29 mouse cellular contexts compared by ENCODE assay signal in the genomic region with DNA sequence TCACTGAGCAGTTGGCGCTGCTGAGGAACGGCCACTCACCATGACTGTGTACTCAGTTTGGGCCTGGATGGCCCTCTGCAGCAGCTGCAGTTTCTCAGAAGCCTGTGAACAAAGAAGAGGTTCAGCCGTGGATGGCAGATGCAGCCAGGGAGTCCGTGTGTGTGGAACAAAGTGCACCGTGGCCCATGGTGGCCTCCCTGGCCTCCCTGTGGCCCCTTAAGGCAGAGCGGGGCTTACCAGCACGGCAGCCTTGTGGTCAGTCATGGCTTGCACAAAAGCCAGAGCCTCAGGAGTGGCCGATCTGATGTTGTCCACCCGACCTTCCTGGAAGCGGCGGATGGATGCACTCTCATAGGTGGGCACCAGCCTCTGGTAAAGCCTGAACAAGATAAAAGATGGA. TPM values are rescaled to one million over a fixed set of nuclear protein-coding genes. Genes with fewer than 3 reads are reported as not detected.
"Had no signal": no experiment of that assay in that cellular context is flagged by ENCODE, and none has a peak within 500 bp of the region (broad histone marks: within the 10 kb centered on the region; RNA-seq: fewer than 3 reads in every experiment).

No protein-coding gene starts in this region.

- H3K9me3 ChIP-seq: intestine, embryonic 15.5 days; limb, embryonic 12.5 days; limb, embryonic 15.5 days; stomach, embryonic 15.5 days had no signal

- H3K36me3 ChIP-seq: intestine, embryonic 15.5 days; limb, embryonic 12.5 days; limb, embryonic 15.5 days; neural tube, embryonic 12.5 days; stomach, embryonic 15.5 days had no signal

- H3K27ac ChIP-seq: intestine, embryonic 15.5 days; layer of hippocampus, adult 2 months; left cerebral cortex, adult 2 months; limb, embryonic 12.5 days; limb, embryonic 15.5 days; liver, embryonic 14.5 days; macrophage; neural tube, embryonic 12.5 days; stomach, embryonic 15.5 days had no signal

- H3K4me2 ChIP-seq: intestine, embryonic 15.5 days; limb, embryonic 12.5 days; limb, embryonic 15.5 days; liver, embryonic 11.5 days; lung, embryonic 14.5 days; midbrain, embryonic 11.5 days; neural tube, embryonic 12.5 days; stomach, embryonic 15.5 days had no signal

- H3K4me3 ChIP-seq: intestine, embryonic 15.5 days; layer of hippocampus, adult 2 months; left cerebral cortex, adult 2 months; limb, embryonic 12.5 days; limb, embryonic 15.5 days; megakaryocyte, embryonic 14.5 days; neural tube, embryonic 12.5 days; stomach, embryonic 15.5 days had no signal

- H3K9ac ChIP-seq: intestine, embryonic 15.5 days; limb, embryonic 12.5 days; limb, embryonic 15.5 days; liver, embryonic 14.5 days; liver, postnatal 0 days; lung, embryonic 14.5 days; neural tube, embryonic 12.5 days; stomach, embryonic 15.5 days had no signal

- ATAC-seq: hindbrain, embryonic 16.5 days; intestine, embryonic 15.5 days; liver, postnatal 0 days; lung, postnatal 0 days had no signal

- DNase-seq: kidney, adult 11 months; layer of hippocampus, postnatal 36 days; liver, postnatal 0 days; lung, embryonic 14.5 days; midbrain, embryonic 14.5 days; right cerebral cortex, postnatal 14 days; spleen, adult 18-20 months; thymus, adult 2 months; thymus, postnatal 14 days; thymus, postnatal 4 days had no signal

- H3K4me1 ChIP-seq: intestine, embryonic 15.5 days; limb, embryonic 12.5 days; limb, embryonic 15.5 days; megakaryocyte, embryonic 14.5 days; neural tube, embryonic 12.5 days; stomach, embryonic 15.5 days had no signal

- H3K27me3 ChIP-seq: intestine, embryonic 15.5 days; limb, embryonic 12.5 days; limb, embryonic 15.5 days; stomach, embryonic 15.5 days had no signal

RNA-seq across cellular contexts. Expression of a gene that starts 30.6 kb away (rescaled TPM):
- total RNA-seq: layer of hippocampus, postnatal 36 days; left cerebral cortex, adult 2 months; left cerebral cortex, postnatal 10 days; left cerebral cortex, postnatal 36 days had no signal
- polyA plus RNA-seq: intestine, embryonic 15.5 days; kidney, embryonic 16.5 days; large intestine, adult 2 months; limb, embryonic 12.5 days; limb, embryonic 15.5 days; liver, embryonic 11.5 days; liver, embryonic 14.5 days; liver, postnatal 0 days; lung, embryonic 14.5 days; macrophage; midbrain, embryonic 11.5 days; midbrain, embryonic 14.5 days; neural tube, embryonic 12.5 days; thymus, adult 2 months had no signal

RNA-seq across cellular contexts. Expression of a gene that starts 45.9 kb away (rescaled TPM):
- total RNA-seq: layer of hippocampus, adult 2 months; layer of hippocampus, postnatal 36 days had no signal
- polyA plus RNA-seq: limb, embryonic 12.5 days; liver, embryonic 14.5 days; liver, postnatal 0 days; lung, postnatal 0 days; macrophage had no signal

RNA-seq across cellular contexts. Expression of a gene that starts 47.0 kb away (rescaled TPM):
- total RNA-seq: layer of hippocampus, adult 2 months; layer of hippocampus, postnatal 10 days; layer of hippocampus, postnatal 36 days had no signal
- polyA plus RNA-seq: limb, embryonic 12.5 days; limb, embryonic 15.5 days; liver, embryonic 11.5 days; liver, embryonic 14.5 days; liver, postnatal 0 days; lung, embryonic 14.5 days; lung, postnatal 0 days; macrophage had no signal
